Mouse (Mus musculus): ENCODE results near the gene Zfp451.

GRCm38 (mm10) chr1:33803323-33803722, 11.1 kb downstream of the Zfp451 start:
- TF ChIP-seq CTCF (IDR thresholded peaks at IDR 0.05; ENCODE audit: low read depth, low read length), result no peak
- no peak for TF ChIP-seq GATA1 (IDR thresholded peaks at IDR 0.05; ENCODE audit: borderline replicate concordance, low read length)
- TF ChIP-seq POLR2AphosphoS5 (IDR thresholded peaks at IDR 0.05; ENCODE audit: insufficient replicate concordance, low read depth, low read length), result no peak
- no peak for TF ChIP-seq TAL1 (conservative IDR thresholded peaks at IDR 0.05; ENCODE audit: low read depth, low read length)
